Mouse (Mus musculus): Measurements from ENCODE around the gene Nemp2.

DNA sequence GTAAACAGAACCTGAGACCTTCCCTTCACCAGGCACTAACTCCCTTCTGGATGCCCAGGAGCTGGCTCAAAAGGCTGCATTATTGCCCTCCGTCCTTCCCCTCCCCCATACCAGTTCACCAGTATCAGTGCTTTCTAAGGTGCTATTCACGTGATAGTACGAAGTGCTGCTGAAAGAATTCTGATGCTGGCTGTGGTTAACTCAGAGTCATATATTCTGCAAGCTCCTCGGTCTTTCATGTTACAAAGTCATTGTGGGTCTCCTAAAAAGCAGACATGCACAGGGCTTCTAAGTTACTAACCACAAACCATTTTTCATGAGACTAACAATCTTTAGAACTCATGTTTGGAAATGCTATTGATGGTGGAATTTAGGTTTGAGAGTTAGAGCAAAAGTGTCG, 19.6 kb downstream of the Nemp2 start:
- TF ChIP-seq POLR2A (IDR thresholded peaks at IDR 0.05; ENCODE audit: control insufficient read depth, low read depth, low read length) (no peak), CTCF (IDR thresholded peaks at IDR 0.05; ENCODE audit: control insufficient read depth, insufficient read depth, insufficient replicate concordance, low read depth, low read length) (no peak)

Data from testis, adult 2 months (tissue).